Mouse (Mus musculus) CH12.LX (cell line): ENCODE measurements around the gene Acoxl. TPM values are rescaled to one million over a fixed set of nuclear protein-coding genes. Genes with fewer than 3 reads are reported as not detected.

Experiments
- DNase-seq: peaks from one replicate; pipeline ENCODE4 v3.0.0-alpha.2; 2013; ENCODE audit errors: extremely low read depth
- H3K27ac ChIP-seq: 2 replicates; pipeline ENCODE4 v1.5.1; 2012; ENCODE audit warnings: low read depth, mild to moderate bottlenecking, control low read depth, moderate library complexity; ENCODE audit not compliant: insufficient read depth
- H3K27me3 ChIP-seq: replicated peaks from 2 replicates; pipeline ENCODE3; 2012; ENCODE audit warnings: inconsistent platforms
- H3K36me3 ChIP-seq, 2 experiments: replicated peaks in 1 of 2; 2 replicates each; pipeline versions ENCODE3 to v1.6.1; 2012; ENCODE audit warnings: inconsistent platforms in 1 of 2, low read length in 1 of 2, mild to moderate bottlenecking in 1 of 2, mixed read lengths in 1 of 2, moderate library complexity in 1 of 2; ENCODE audit not compliant: control insufficient read depth in 1 of 2, insufficient read depth in 1 of 2
- H3K4me1 ChIP-seq, 2 experiments: 2 replicates each; pipeline ENCODE4 v1.6.1; 2012; ENCODE audit warnings: inconsistent platforms in 1 of 2, moderate library complexity in 1 of 2; ENCODE audit not compliant: insufficient read depth in 2 of 2, control insufficient read depth in 1 of 2
- H3K4me2 ChIP-seq: 2 replicates; pipeline ENCODE4 v1.6.1; 2012; ENCODE audit warnings: low read depth, mild to moderate bottlenecking, control low read depth; ENCODE audit not compliant: poor library complexity, insufficient read depth, severe bottlenecking
- H3K4me3 ChIP-seq, 3 experiments: fragments of 150-350 bp in 1 of 3; sonication (generic) in 1 of 3; replicated peaks in 1 of 3; 2 replicates each; pipeline versions ENCODE3 to v1.5.1; 2011 to 2012; ENCODE audit warnings: low read depth in 2 of 3, low read length in 2 of 3, mild to moderate bottlenecking in 2 of 3, moderate library complexity in 2 of 3, control low read depth in 1 of 3, improper control_type of control experiment in 1 of 3, inconsistent platforms in 1 of 3, mixed read lengths in 1 of 3; ENCODE audit not compliant: poor library complexity in 1 of 3
- H3K79me2 ChIP-seq: replicated peaks from 2 replicates; pipeline ENCODE4 v1.6.1; 2012; ENCODE audit warnings: mild to moderate bottlenecking, moderate library complexity; ENCODE audit not compliant: control insufficient read depth, poor library complexity, insufficient read depth, severe bottlenecking; ENCODE audit errors: extremely low read depth
- H3K9ac ChIP-seq: 2 replicates; pipeline ENCODE4 v1.6.1; 2012; ENCODE audit warnings: low read depth, mild to moderate bottlenecking, control low read depth, moderate library complexity; ENCODE audit not compliant: insufficient read depth
- H3K9me3 ChIP-seq: replicated peaks from 2 replicates; pipeline ENCODE3; 2012; ENCODE audit warnings: low read length, inconsistent platforms, mixed read lengths
- BHLHE40 ChIP-seq: IDR thresholded peaks from 2 replicates; pipeline ENCODE4 v1.6.1; 2011; ENCODE audit warnings: mild to moderate bottlenecking, low read depth, low read length, improper control_type of control experiment
- CHD1 ChIP-seq: IDR thresholded peaks from 2 replicates; pipeline ENCODE4 v1.6.1; 2012; ENCODE audit warnings: low read depth, low read length, improper control_type of control experiment, inconsistent platforms
- CHD2 ChIP-seq: IDR thresholded peaks from 2 replicates; pipeline ENCODE4 v1.6.1; 2011; ENCODE audit warnings: low read length, improper control_type of control experiment
- CTCF ChIP-seq, 2 experiments: IDR thresholded peaks in 1 of 2; conservative IDR thresholded peaks in 1 of 2; 2 replicates each; pipeline ENCODE4 v1.5.1; 2011 to 2012; ENCODE audit warnings: low read depth in 2 of 2, low read length in 2 of 2, improper control_type of control experiment in 1 of 2, inconsistent platforms in 1 of 2, mild to moderate bottlenecking in 1 of 2, moderate library complexity in 1 of 2
- E2F4 ChIP-seq: IDR thresholded peaks from 2 replicates; pipeline ENCODE4 v1.6.1; 2011; ENCODE audit warnings: low read depth, low read length, improper control_type of control experiment; ENCODE audit not compliant: insufficient replicate concordance
- ELF1 ChIP-seq: IDR thresholded peaks from 2 replicates; pipeline ENCODE4 v1.6.1; 2014; ENCODE audit warnings: low read depth, mild to moderate bottlenecking, inconsistent platforms, low read length, improper control_type of control experiment
- EP300 ChIP-seq: IDR thresholded peaks from 2 replicates; pipeline ENCODE4 v1.6.1; 2011; ENCODE audit warnings: low read length, improper control_type of control experiment
- ETS1 ChIP-seq: conservative IDR thresholded peaks from 2 replicates; pipeline ENCODE4 v1.6.1; 2012; ENCODE audit warnings: low read depth, mild to moderate bottlenecking, inconsistent platforms, low read length, improper control_type of control experiment, moderate library complexity
- GABPA ChIP-seq: IDR thresholded peaks from 2 replicates; pipeline ENCODE4 v1.6.1; 2012; ENCODE audit warnings: low read depth, low read length, improper control_type of control experiment, inconsistent platforms; ENCODE audit not compliant: insufficient replicate concordance
- HCFC1 ChIP-seq: IDR thresholded peaks from 2 replicates; pipeline ENCODE4 v1.6.1; 2012; ENCODE audit warnings: low read depth, mild to moderate bottlenecking, inconsistent platforms, low read length, improper control_type of control experiment
- IRF4 ChIP-seq: IDR thresholded peaks from 2 replicates; pipeline ENCODE4 v1.6.1; 2014; ENCODE audit warnings: low read depth, mild to moderate bottlenecking, inconsistent platforms, low read length, improper control_type of control experiment
- JUN ChIP-seq: IDR thresholded peaks from 2 replicates; pipeline ENCODE4 v1.6.1; 2011; ENCODE audit warnings: low read depth, mild to moderate bottlenecking, low read length, improper control_type of control experiment, moderate library complexity; ENCODE audit not compliant: insufficient read depth
- KAT2A ChIP-seq: IDR thresholded peaks from 2 replicates; pipeline ENCODE4 v1.6.1; 2012; ENCODE audit warnings: low read length, improper control_type of control experiment, inconsistent platforms; ENCODE audit not compliant: insufficient replicate concordance
- MAFK ChIP-seq: IDR thresholded peaks from 2 replicates; pipeline ENCODE4 v1.6.1; 2011; ENCODE audit warnings: low read length, improper control_type of control experiment; ENCODE audit not compliant: insufficient replicate concordance
- MAX ChIP-seq: IDR thresholded peaks from 2 replicates; pipeline ENCODE4 v1.6.1; 2011; ENCODE audit warnings: low read length, improper control_type of control experiment
- MAZ ChIP-seq: IDR thresholded peaks from 2 replicates; pipeline ENCODE4 v1.6.1; 2012; ENCODE audit warnings: low read depth, mild to moderate bottlenecking, inconsistent platforms, low read length, improper control_type of control experiment, moderate library complexity
- MEF2A ChIP-seq: IDR thresholded peaks from 2 replicates; pipeline ENCODE4 v1.6.1; 2014; ENCODE audit warnings: low read depth, mild to moderate bottlenecking, inconsistent platforms, low read length, improper control_type of control experiment, borderline replicate concordance
- MXI1 ChIP-seq: IDR thresholded peaks from 2 replicates; pipeline ENCODE4 v1.6.1; 2011; ENCODE audit warnings: mild to moderate bottlenecking, low read depth, low read length, improper control_type of control experiment
- MYC ChIP-seq: IDR thresholded peaks from 2 replicates; pipeline ENCODE4 v1.6.1; 2011; ENCODE audit warnings: low read depth, mild to moderate bottlenecking, improper control_type of control experiment, low read length
- NELFE ChIP-seq: IDR thresholded peaks from 2 replicates; pipeline ENCODE4 v1.6.1; 2011; ENCODE audit warnings: low read depth, low read length, improper control_type of control experiment
- NRF1 ChIP-seq: IDR thresholded peaks from 2 replicates; pipeline ENCODE4 v1.6.1; 2014; ENCODE audit warnings: low read depth, mild to moderate bottlenecking, inconsistent platforms, low read length, improper control_type of control experiment, moderate library complexity
- PAX5 ChIP-seq: IDR thresholded peaks from 2 replicates; pipeline ENCODE4 v1.6.1; 2012; ENCODE audit warnings: low read length, inconsistent platforms, mixed read lengths
- POLR2AphosphoS2 ChIP-seq: IDR thresholded peaks from 2 replicates; pipeline ENCODE4 v1.6.1; 2011; ENCODE audit warnings: low read depth, low read length, improper control_type of control experiment
- RAD21 ChIP-seq: IDR thresholded peaks from 2 replicates; pipeline ENCODE4 v1.6.1; 2011; ENCODE audit warnings: low read depth, mild to moderate bottlenecking, low read length, improper control_type of control experiment, moderate library complexity
- RCOR1 ChIP-seq: conservative IDR thresholded peaks from 2 replicates; pipeline ENCODE4 v1.6.1; 2012; ENCODE audit warnings: low read depth, mild to moderate bottlenecking, inconsistent platforms, low read length, improper control_type of control experiment
- SIN3A ChIP-seq: IDR thresholded peaks from 2 replicates; pipeline ENCODE4 v1.6.1; 2012; ENCODE audit warnings: low read length, improper control_type of control experiment, inconsistent platforms
- SMC3 ChIP-seq: IDR thresholded peaks from 2 replicates; pipeline ENCODE4 v1.6.1; 2011; ENCODE audit warnings: low read depth, low read length, improper control_type of control experiment
- TBP ChIP-seq: conservative IDR thresholded peaks from 2 replicates; pipeline ENCODE4 v1.6.1; 2011; ENCODE audit warnings: low read depth, low read length, improper control_type of control experiment
- TCF12 ChIP-seq: IDR thresholded peaks from 2 replicates; pipeline ENCODE4 v1.6.1; 2014; ENCODE audit warnings: low read depth, mild to moderate bottlenecking, inconsistent platforms, low read length, improper control_type of control experiment
- UBTF ChIP-seq: IDR thresholded peaks from 2 replicates; pipeline ENCODE4 v1.6.1; 2012; ENCODE audit warnings: low read depth, mild to moderate bottlenecking, inconsistent platforms, low read length, improper control_type of control experiment, moderate library complexity
- USF1 ChIP-seq: IDR thresholded peaks from 2 replicates; pipeline ENCODE4 v1.6.1; 2014; ENCODE audit warnings: low read depth, mild to moderate bottlenecking, inconsistent platforms, low read length, improper control_type of control experiment
- USF2 ChIP-seq: conservative IDR thresholded peaks from 2 replicates; pipeline ENCODE4 v1.6.1; 2011; ENCODE audit warnings: low read depth, low read length, improper control_type of control experiment
- ZKSCAN1 ChIP-seq: IDR thresholded peaks from 2 replicates; pipeline ENCODE4 v1.6.1; 2012; ENCODE audit warnings: low read depth, inconsistent platforms, low read length, improper control_type of control experiment, borderline replicate concordance
- ZMIZ1 ChIP-seq: IDR thresholded peaks from 2 replicates; pipeline ENCODE4 v1.6.1; 2012; ENCODE audit warnings: low read depth, mild to moderate bottlenecking, inconsistent platforms, low read length, improper control_type of control experiment
- ZNF384 ChIP-seq: IDR thresholded peaks from 2 replicates; pipeline ENCODE4 v1.6.1; 2012; ENCODE audit warnings: low read depth, low read length, improper control_type of control experiment, inconsistent platforms
- dilution Hi-C: fragments of 300-500 bp; cut with MboI; formaldehyde crosslinking; loops from 2 replicates; pipeline ENCODE4 v1.14.3; 2020; ENCODE audit warnings: low sequenced_read_pairs; ENCODE audit not compliant: extremely low pct_unique_long_range_greater_than_20kb, extremely low pct_ligation_motif_present
- in situ Hi-C: fragments of 300-500 bp; cut with MboI; formaldehyde crosslinking; loops from 3 replicates; pipeline ENCODE4 v1.14.3; 2019; ENCODE audit warnings: low sequenced_read_pairs, low pct_ligation_motif_present, low pct_unique_long_range_greater_than_20kb, mixed read lengths
- polyA plus RNA-seq: library from polyadenylated mRNA; unstranded; fragments of >175 nt; gene quantifications from 2 replicates; pipeline ENCODE4 v1.2.1, GENCODE M21; 2012; ENCODE audit warnings: low read depth; ENCODE audit not compliant: insufficient read length
- total RNA-seq, 2 experiments: library from RNA; depleted of rRNA; stranded (reverse); fragments of 300-350 nt in 1 of 2; fragments of >200 nt in 1 of 2; gene quantifications; 2 replicates each; pipeline ENCODE4 v1.2.3; 2012 to 2014

Acoxl gene
- total and polyA plus RNA-seq, 3 experiments, result 0.25 to 0.43 TPM; not detected in 1

DNA sequence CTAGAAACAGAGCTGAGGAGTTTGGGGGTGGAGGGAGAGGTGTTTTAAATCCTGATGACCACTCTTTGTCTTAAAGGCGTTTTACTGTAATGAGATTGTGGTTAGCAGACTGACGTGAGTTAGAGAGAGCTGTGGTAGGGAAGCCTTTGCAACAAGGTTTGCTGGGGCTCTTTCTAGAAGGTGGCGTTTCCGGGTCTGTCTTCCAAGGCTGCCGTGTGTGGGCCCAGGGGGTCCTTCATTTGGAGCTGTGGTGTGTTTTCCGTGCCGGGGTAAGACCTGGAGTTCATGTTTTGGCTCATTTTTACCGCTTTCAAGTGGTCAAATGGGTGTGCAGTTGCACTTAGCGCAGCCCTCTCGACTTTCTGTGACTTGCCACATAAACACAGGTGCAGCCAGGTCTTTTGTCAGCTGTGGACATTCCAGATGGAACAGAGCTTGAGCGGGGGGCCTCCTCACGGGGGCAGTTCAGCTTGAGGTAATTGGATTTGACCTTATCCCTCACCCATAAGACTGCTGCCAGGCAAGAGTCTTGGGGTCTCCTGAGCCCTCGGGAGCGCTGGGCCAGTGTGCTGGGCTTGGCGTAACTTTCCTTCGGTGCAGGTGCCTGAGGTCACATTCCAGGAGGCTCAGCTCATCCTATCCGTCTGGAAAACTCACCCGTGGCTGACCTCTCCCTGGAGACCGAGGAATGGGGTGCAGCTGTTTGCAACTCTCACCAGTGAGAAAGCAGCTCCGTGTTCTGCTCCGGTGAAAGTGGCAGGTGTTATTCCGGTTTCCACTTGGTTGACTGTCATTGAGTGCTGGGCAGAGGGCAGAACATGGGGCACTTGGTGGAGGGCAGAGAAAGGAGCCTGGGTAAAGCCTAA is 83.6 kb downstream of the Acoxl start:
- no peak for TF ChIP-seq ZMIZ1
- TF ChIP-seq EP300, result peak; percentile 61; the same call in 1 of the 2 replicates
- TF ChIP-seq NELFE, result no peak
- TF ChIP-seq ETS1, result no peak; the same call in 1 of the 2 replicates
- TF ChIP-seq TBP, result no peak
- TF ChIP-seq CHD2, result peak; percentile 46; the same call in 1 of the 2 replicates
- TF ChIP-seq ZNF384, result no peak
- TF ChIP-seq MYC, result 0 out of 2 replicates have a peak, but pooled peaks have one; percentile 24
- TF ChIP-seq MEF2A, result no peak
- 0 out of 2 replicates have a peak, but pooled peaks have one; percentile 39 for TF ChIP-seq ELF1
- peak; percentile 50 for TF ChIP-seq NRF1
- TF ChIP-seq PAX5, result no peak
- no peak for TF ChIP-seq E2F4
- TF ChIP-seq GABPA, result no peak
- peak; percentile 50 for TF ChIP-seq IRF4
- no peak for TF ChIP-seq MXI1
- no peak for TF ChIP-seq MAZ
- TF ChIP-seq SIN3A, result 0 out of 2 replicates have a peak, but pooled peaks have one; percentile 51
- TF ChIP-seq BHLHE40, result peak; percentile 49
- no peak for TF ChIP-seq SMC3
- no peak for TF ChIP-seq POLR2AphosphoS2
- TF ChIP-seq MAFK, result 0 out of 2 replicates have a peak, but pooled peaks have one; percentile 29
- peak; percentile 19; the same call in 1 of the 2 replicates for TF ChIP-seq MAX
- no peak for TF ChIP-seq RAD21
- no peak for TF ChIP-seq USF1
- TF ChIP-seq HCFC1, result no peak
- TF ChIP-seq RCOR1, result 0 out of 2 replicates have a peak, but pooled peaks have one; percentile 36
- TF ChIP-seq CHD1, result no peak
- peak; percentile 69; the same call in 1 of the 2 replicates for TF ChIP-seq TCF12
- no peak for TF ChIP-seq CTCF (conservative IDR thresholded peaks at IDR 0.05 in 1 of 2, IDR thresholded peaks at IDR 0.05 in 1 of 2; ENCODE audit: low read depth in 2 of 2, low read length in 2 of 2)
- no peak for TF ChIP-seq ZKSCAN1
- TF ChIP-seq USF2, result no peak
- TF ChIP-seq JUN, result no peak
- no peak for TF ChIP-seq UBTF
- TF ChIP-seq KAT2A, result no peak
- H3K27ac ChIP-seq, result no peak overlapping the region
- dilution Hi-C loops (no loop called here), in situ Hi-C loops (no loop called here)
- H3K9me3 ChIP-seq, result no peaks in the 10 kb centered on the region
- DNase-seq, result no peak
- peaks cover 2% of the 10 kb centered on the region for H3K27me3 ChIP-seq
- no peaks in the 10 kb centered on the region for H3K36me3 ChIP-seq
- no peak overlapping the region for H3K9ac ChIP-seq
- no peaks in the 10 kb centered on the region for H3K79me2 ChIP-seq
- H3K4me1 ChIP-seq, result peaks cover 11 to 38% of the 10 kb centered on the region in 2 experiments
- peak overlapping the region in 1 of 3 experiments; percentile 17 for H3K4me3 ChIP-seq
- H3K4me2 ChIP-seq, result peak overlapping the region; percentile 67
